Mouse (Mus musculus) ES-Bruce4 (cell line): ENCODE data around the gene Xaf1. TPM values are rescaled to one million over a fixed set of nuclear protein-coding genes. Genes with fewer than 3 reads are reported as not detected.

Experiments used
- H3K27ac ChIP-seq: 2 replicates; pipeline ENCODE4 v1.5.1; 2012; ENCODE audit warnings: low read length, inconsistent platforms; ENCODE audit not compliant: insufficient read depth
- H3K27me3 ChIP-seq: 2 replicates; pipeline ENCODE4 v1.6.1; 2012; ENCODE audit warnings: mild to moderate bottlenecking, low read length, inconsistent platforms; ENCODE audit not compliant: control insufficient read depth, poor library complexity, insufficient read depth, severe bottlenecking
- H3K36me3 ChIP-seq: 2 replicates; pipeline ENCODE4 v1.6.1; 2012; ENCODE audit warnings: inconsistent platforms, mild to moderate bottlenecking, low read length, moderate library complexity; ENCODE audit not compliant: control insufficient read depth, poor library complexity, insufficient read depth, severe bottlenecking
- H3K4me1 ChIP-seq: one replicate; pipeline ENCODE4 v1.8.1; 2011; ENCODE audit warnings: low read length; ENCODE audit not compliant: control insufficient read depth, insufficient read depth
- H3K4me3 ChIP-seq: 2 replicates; pipeline ENCODE4 v1.5.1; 2011; ENCODE audit warnings: low read depth, mild to moderate bottlenecking, low read length
- H3K9ac ChIP-seq: 2 replicates; pipeline ENCODE4 v1.6.1; 2012; ENCODE audit warnings: low read depth, mild to moderate bottlenecking, inconsistent platforms; ENCODE audit not compliant: poor library complexity, severe bottlenecking
- H3K9me3 ChIP-seq: replicated peaks from 2 replicates; pipeline ENCODE4 v1.6.1; 2012; ENCODE audit warnings: mild to moderate bottlenecking, low read length, inconsistent platforms; ENCODE audit not compliant: control insufficient read depth, poor library complexity, insufficient read depth, severe bottlenecking
- CTCF ChIP-seq: IDR thresholded peaks from one replicate; pipeline ENCODE4 v1.8.1; 2011; ENCODE audit warnings: low read depth, low read length
- EP300 ChIP-seq: IDR thresholded peaks from 2 replicates; pipeline ENCODE4 v1.6.1; 2011; ENCODE audit warnings: low read depth, low read length; ENCODE audit not compliant: insufficient read depth
- POLR2A ChIP-seq: IDR thresholded peaks from one replicate; pipeline ENCODE4 v1.8.1; 2011; ENCODE audit warnings: low read length; ENCODE audit not compliant: insufficient read depth
- polyA plus RNA-seq: library from polyadenylated mRNA; stranded (reverse); fragments of >200 nt; gene quantifications from 2 replicates; pipeline ENCODE4 v1.2.4, GENCODE M21; 2011; ENCODE audit warnings: low read depth; ENCODE audit not compliant: missing spikeins, insufficient read depth, insufficient read length

The Xaf1 gene
- polyA plus RNA-seq, 1 experiment, result 9.0 TPM

- Histone ChIP-seq H3K36me3 (no peaks in the 10 kb centered on the region), H3K4me1 (no peaks in the 10 kb centered on the region), H3K27me3 (no peaks in the 10 kb centered on the region), H3K27ac (no peak overlapping the region), H3K9ac (no peak overlapping the region), H3K4me3 (no peak overlapping the region), H3K9me3 (no peaks in the 10 kb centered on the region)
- TF ChIP-seq CTCF (no peak), EP300 (no peak), POLR2A (no peak)
These were observed 6.0 kb downstream of the Xaf1 start for GRCm38 (mm10) chr11:72307461-72307860.

GRCm38 (mm10) chr11:72308982-72309381 is 7.6 kb downstream of the Xaf1 start:
- Histone ChIP-seq H3K27me3 (no peaks in the 10 kb centered on the region), H3K9me3 (no peaks in the 10 kb centered on the region), H3K4me1 (no peaks in the 10 kb centered on the region), H3K27ac (no peak overlapping the region), H3K36me3 (no peaks in the 10 kb centered on the region), H3K4me3 (no peak overlapping the region), H3K9ac (no peak overlapping the region)
- TF ChIP-seq CTCF (no peak), POLR2A (no peak), EP300 (no peak)

- Histone ChIP-seq H3K36me3 (no peaks in the 10 kb centered on the region), H3K4me1 (no peaks in the 10 kb centered on the region), H3K9ac (no peak overlapping the region), H3K4me3 (no peak overlapping the region), H3K27ac (no peak overlapping the region), H3K9me3 (no peaks in the 10 kb centered on the region), H3K27me3 (no peaks in the 10 kb centered on the region; the same call in 1 of the 2 replicates)
- TF ChIP-seq EP300 (no peak), CTCF (no peak), POLR2A (no peak)
These were observed 9.1 kb downstream of the Xaf1 start for GRCm38 (mm10) chr11:72310491-72310890.

GRCm38 (mm10) chr11:72311355-72312001 is 10.0 kb downstream of the Xaf1 start:
- H3K27me3 ChIP-seq, result no peaks in the 10 kb centered on the region; the same call in 1 of the 2 replicates
- no peak overlapping the region for H3K27ac ChIP-seq
- H3K4me1 ChIP-seq, result no peaks in the 10 kb centered on the region
- no peak overlapping the region for H3K9ac ChIP-seq
- H3K9me3 ChIP-seq, result no peaks in the 10 kb centered on the region
- TF ChIP-seq CTCF (no peak), POLR2A (no peak), EP300 (no peak)
- no peaks in the 10 kb centered on the region for H3K36me3 ChIP-seq
- H3K4me3 ChIP-seq, result no peak overlapping the region

- Histone ChIP-seq H3K27ac (no peak within 1 kb of the TSS), H3K27me3 (no peaks in the 10 kb centered on the region; the same call in 1 of the 2 replicates), H3K9ac (peak within 1 kb of the TSS; percentile 35; the same call in 1 of the 2 replicates), H3K4me3 (peak within 1 kb of the TSS; percentile 64), H3K4me1 (no peaks in the 10 kb centered on the region), H3K36me3 (no peaks in the 10 kb centered on the region), H3K9me3 (no peaks in the 10 kb centered on the region)
- TF ChIP-seq EP300 (no peak), POLR2A (no peak), CTCF (no peak)
These were observed 12.9 kb downstream of the Xaf1 start, which contains the start of gene Fbxo39 for GRCm38 (mm10) chr11:72314151-72314895. TSS of gene Fbxo39 (plus strand) at chr11:72314444.

- Histone ChIP-seq H3K4me1 (no peaks in the 10 kb centered on the region), H3K36me3 (no peaks in the 10 kb centered on the region), H3K27ac (no peak overlapping the region), H3K4me3 (no peak overlapping the region), H3K9ac (no peak overlapping the region), H3K27me3 (no peaks in the 10 kb centered on the region; the same call in 1 of the 2 replicates), H3K9me3 (no peaks in the 10 kb centered on the region)
- TF ChIP-seq POLR2A, result no peak
- no peak for TF ChIP-seq CTCF
- no peak for TF ChIP-seq EP300
These were observed 16.6 kb downstream of the Xaf1 start for GRCm38 (mm10) chr11:72318026-72318425.
